Mouse (Mus musculus) heart, postnatal 4 days (tissue): ENCODE data around the gene Arid1a. TPM values are rescaled to one million over a fixed set of nuclear protein-coding genes. Genes with fewer than 3 reads are reported as not detected.

Source experiments
- DNase-seq: peaks from one replicate; pipeline ENCODE4 v3.0.0; 2021
- total RNA-seq, 2 experiments: library from RNA; stranded (reverse); gene quantifications; 2 replicates each; pipeline ENCODE4 v1.2.3; 2021

The Arid1a gene
- total RNA-seq, 2 experiments from 2014 or later, result 74.6 to 77.3 TPM

GRCm38 (mm10) chr4:133730122-133730521, 26.4 kb downstream of the Arid1a start:
- no peak for DNase-seq

GRCm38 (mm10) chr4:133729541-133730093, 27.0 kb downstream of the Arid1a start:
- peak; percentile 92 for DNase-seq

DNA sequence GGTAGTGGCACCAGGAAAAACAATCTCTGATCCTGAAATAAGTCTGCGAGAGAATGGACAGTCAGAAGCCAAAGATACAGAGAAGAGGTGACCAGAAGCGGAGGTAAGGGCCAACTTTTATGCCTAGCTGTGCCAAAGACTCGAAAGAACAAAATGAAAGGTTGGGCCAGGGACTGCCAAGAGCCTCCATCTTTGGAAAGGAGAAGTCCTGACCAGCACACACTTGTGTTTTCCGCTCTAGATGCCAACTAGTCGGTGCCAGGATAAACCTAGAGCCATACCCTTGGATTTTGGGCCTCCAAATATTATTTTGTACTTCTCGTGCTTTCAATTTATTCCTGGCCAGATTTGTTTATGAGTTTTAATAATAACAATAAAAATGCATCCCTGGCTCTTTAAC, 27.6 kb downstream of the Arid1a start:
- DNase-seq, result peak; percentile 27

GRCm38 (mm10) chr4:133728256-133728655, 28.3 kb downstream of the Arid1a start:
- no peak for DNase-seq

DNA sequence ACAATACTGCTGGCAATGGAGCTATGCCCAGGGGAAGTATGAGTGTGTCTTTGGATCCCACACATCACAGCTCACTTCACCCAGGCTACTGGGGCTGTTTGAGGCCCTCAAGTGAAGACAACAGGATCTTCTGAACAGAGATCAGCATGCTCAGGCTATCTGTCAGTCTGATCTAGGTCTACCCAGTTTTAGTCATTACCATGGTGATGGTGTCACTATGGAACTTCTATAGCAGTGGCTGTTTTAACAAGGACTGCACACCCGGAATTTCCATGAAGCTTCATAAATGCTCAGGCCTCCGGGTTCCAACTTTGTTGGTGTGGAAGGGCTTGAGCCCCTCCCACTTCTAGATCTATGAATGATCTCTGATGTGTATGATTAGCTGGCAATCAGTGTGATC, 30.9 kb downstream of the Arid1a start:
- DNase-seq, result no peak

GRCm38 (mm10) chr4:133719791-133720190, 36.8 kb downstream of the Arid1a start:
- no peak for DNase-seq

DNA sequence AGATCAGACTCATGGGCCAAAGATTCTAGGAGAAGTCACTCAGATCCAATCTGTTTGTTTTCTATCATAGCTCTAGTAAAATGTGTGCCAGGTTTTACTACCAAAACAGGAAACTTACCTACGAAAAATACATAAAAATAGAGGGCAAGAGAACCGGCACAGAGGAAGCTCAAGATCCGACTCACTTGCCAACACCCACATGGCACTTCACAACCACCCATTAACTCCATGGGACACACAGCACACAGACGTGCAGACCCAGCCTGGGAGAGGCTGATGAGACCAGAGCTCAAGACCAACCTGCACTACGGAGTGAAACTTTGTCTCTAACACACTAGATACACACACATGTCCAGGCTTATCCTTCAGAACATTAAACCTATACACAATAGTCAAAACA, 43.8 kb downstream of the Arid1a start:
- DNase-seq, result no peak

- no peak for DNase-seq
Measured at GRCm38 (mm10) chr4:133711307-133712076, 45.1 kb downstream of the Arid1a start.

DNA sequence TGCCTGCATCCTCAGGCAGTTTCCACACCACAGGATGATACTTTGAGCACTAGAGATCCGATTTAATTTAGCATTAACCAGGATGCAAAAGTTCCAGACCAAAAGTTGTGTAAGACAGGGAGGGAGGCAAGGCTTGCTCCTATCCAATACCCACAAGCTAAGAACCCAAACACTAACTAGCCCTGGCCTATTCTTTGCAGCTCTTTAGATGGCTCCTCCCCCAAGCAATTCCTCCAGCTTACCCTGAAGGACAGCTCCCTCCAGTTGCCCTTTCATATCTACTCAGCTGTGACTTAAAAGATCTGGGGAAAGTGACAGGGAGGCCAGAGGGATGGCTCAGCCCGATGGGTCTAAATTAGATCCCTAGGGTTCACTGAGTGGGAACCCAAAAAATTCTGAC, 47.2 kb downstream of the Arid1a start:
- no peak for DNase-seq

DNA sequence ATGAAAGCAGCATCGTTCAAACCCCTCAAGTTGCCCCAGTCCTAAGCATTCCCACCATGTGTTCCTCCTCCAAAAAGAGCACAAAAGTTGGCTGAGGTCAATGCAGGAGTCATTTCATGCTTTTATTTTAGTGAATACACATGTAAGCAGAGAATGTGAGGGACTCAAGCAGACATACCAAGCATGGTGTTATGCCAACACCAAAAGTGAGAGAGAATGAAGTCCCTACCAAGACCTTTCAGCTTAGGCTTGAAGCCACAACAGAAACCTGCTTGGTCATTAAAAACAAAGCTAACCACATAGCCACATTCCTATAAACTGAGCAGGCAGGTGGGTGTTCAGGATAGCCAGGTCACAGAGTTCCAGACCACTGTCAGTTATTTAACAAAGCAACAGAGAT, 49.1 kb downstream of the Arid1a start:
- no peak for DNase-seq

DNA sequence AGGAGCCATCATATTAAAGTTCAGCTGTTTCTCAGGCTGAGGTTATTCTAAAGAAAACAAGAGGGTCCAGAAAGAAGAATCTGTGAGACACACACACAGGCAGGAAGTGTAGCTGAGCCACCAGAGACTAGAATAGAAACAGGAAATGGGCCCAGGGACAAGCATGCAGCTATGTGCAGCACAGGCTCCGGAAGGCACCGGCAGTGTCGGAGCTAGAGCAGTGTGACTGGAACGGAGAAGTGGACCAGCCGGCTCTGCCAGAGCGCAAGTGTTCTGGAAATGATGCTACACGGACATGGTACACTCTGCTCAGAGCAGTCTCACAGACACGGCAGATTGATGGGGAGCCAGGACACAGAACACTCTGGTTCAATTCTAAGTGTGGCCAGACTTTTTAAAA, 49.6 kb downstream of the Arid1a start:
- DNase-seq, result peak; percentile 73

- DNase-seq, result no peak
Measured at GRCm38 (mm10) chr4:133705062-133705461, 51.5 kb downstream of the Arid1a start.

DNA sequence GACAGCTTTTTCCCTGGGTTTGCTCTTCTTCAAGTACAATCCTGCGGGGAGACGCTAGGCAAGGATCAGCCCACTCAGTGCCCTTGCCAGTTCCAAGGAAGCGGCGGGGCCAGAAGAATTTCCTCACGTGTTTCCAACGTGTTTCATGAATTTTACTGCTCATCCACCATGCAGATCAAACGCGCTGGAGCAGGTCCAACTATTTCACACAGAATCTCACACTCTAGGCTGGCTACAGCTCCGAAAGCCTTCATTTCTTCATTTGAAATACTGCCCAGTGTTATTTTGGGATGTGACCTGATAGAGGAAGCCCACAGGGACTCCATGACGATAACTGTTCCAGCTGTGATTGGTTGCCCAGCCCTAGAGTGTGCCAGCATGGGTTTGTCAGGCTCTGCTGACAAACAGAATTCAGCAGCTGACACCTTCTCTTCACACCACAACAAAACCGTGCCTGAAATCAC, 55.6 kb downstream of the Arid1a start:
- DNase-seq, result peak; percentile 82

GRCm38 (mm10) chr4:133695363-133695762, 61.2 kb downstream of the Arid1a start:
- DNase-seq, result no peak

DNA sequence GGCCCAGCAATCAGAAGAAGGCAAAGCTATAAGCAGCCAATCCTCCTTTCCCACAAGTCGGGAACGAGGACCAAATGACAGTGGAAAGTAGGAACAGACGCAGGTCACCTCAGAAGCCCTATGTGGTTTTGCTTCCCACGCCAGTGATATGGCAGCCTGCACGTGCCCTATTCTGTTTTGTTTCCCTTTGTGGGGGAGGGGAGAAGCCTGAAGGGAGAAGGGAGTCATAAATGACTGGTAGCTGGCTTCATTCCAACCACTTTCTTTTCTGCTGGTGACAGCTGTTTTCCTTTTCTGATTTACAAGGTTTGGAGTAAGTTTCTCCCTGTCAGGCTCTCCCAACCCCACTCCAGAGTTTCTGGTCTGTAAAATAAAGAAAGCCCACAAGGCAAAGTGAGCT, 66.3 kb downstream of the Arid1a start:
- peak; percentile 53 for DNase-seq

- DNase-seq, result peak; percentile 45
Measured at GRCm38 (mm10) chr4:133688417-133689067, 68.0 kb downstream of the Arid1a start.

DNA sequence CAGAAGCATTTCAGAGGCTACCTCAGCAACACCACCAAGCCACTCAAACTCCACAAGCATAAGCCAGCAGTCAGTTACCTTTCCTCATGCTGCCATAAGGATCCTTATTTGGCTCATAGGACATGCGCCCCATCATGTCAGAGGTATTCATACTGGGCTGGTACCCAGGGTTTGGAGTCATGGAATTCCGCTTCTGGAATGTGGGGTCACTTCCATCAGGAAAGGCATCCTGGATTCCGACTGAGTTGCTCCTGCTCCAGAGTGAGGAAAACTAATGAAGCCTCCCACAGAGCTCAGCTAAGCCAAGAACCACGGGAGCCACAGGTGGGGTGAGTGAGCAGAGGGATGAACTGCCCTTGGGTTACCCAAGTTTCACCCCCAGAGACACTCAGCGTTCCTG, 69.4 kb downstream of the Arid1a start:
- DNase-seq, result no peak

DNA sequence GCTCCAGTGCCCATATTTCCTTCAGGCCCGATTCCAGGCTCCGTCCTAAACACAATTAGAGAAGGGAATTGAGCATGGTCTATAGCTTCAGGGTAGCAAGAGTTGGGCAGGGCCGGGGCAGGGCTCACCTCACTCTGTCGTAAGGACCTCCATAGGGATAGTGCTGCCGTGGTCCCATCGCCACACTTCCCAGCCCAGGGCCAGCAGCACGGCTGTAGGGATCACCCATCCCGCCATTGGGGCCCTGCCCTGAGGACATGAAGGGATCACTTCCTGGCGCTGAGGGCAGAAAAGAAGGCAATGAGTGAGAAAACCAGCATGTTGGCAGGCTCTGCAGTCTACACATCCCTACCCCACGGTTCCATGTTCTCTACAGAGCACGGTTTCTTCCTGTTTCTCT, 70.1 kb downstream of the Arid1a start:
- no peak for DNase-seq

DNA sequence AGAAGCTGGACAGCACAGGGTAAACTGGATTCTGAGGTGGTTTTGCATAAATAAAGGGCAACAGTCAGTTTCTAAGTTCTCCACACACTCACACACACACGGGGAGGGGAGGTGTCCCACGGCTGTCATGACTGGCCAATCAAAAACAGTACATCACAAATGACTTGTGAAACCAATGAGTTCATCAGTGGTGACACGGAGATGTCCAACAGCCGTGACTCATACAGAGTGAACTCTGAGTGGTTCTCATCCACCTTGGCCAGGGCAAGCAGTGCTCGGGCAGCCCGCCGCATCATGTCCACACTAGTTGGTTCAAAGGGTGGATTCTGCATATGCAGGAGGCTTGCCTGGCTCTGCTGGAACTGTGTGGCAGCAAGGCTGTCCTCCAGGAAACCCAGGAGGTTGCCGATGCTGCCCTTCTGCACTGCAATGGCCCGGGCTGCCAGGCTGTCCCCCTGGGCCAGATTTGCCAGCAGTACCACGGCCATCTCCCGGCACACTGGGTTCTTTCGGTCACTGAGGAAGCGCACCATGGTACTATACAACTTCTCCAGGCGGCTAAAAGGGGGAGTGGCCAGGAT, 76.3 kb downstream of the Arid1a start:
- no peak for DNase-seq

DNA sequence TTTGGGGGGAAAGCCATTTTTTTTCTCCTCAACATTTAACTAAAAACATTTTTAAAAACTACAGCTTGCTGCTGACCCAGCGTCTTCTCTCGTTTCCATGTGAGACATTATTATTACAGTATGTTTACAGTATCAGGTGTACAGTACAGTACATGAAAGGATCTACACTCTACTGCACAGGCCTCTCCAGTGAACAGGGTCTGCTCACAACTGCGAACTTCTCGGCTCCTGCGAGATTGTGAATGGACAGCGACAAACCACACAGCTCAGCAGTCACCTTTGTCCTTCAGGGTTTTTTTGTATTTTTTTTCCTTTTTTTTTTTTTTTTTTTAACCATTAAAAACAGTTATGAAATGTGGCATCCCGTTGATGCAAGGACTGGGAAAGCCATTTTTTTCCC, 76.9 kb downstream of the Arid1a start:
- DNase-seq, result no peak

DNA sequence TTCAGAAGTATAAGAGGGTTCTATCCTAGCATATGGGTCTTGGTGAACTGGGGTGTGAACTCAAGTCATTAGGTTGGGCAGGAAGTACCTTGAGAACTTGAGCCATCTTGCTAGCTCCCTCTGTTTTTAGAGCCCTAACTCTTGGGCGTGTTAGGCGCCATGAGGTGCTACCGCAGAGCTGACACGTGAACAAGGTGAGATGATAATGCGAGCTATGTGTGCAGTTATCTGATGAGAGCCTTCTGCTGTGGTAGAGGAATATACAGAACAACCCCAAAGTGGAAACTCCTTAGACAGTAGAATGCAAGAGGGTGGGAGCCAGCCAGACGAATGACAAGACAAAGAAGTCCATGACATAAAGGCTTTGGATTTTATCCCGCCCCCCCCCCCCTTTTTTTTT, 79.3 kb downstream of the Arid1a start:
- no peak for DNase-seq

- DNase-seq, result no peak
Measured at GRCm38 (mm10) chr4:133676189-133676588, 80.4 kb downstream of the Arid1a start.

GRCm38 (mm10) chr4:133675594-133676016, 81.0 kb downstream of the Arid1a start:
- DNase-seq, result peak; percentile 78
